Mouse (Mus musculus): ENCODE results near the gene Dysf. TPM values are rescaled to one million over a fixed set of nuclear protein-coding genes. Genes with fewer than 3 reads are reported as not detected.

The Dysf gene
- total RNA-seq, 2 experiments from 2014 or later, result 77.3 to 80.9 TPM

DNA sequence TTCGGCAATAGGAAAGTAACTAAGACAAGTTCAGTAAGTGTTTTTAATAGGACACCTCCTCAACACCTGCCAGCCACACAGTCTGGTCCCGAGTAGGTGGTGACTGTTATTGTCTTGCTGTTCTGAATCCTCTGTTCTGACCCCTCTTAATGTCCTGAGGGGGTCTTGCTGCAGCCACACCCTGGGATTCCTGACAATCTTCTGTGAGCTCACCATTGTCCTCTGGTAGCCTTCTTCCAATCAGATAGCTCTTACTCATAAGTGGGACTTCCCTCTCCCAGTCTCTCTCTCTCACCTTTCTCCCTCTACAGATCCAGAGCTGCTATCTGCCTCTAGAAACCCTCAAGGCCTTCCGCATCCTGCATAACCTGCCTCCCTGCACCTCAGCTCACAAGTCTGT lies 36.3 kb downstream of the Dysf start:
- no peak for DNase-seq
- intact Hi-C loops (cut with DNase I), result no loop called here

DNA sequence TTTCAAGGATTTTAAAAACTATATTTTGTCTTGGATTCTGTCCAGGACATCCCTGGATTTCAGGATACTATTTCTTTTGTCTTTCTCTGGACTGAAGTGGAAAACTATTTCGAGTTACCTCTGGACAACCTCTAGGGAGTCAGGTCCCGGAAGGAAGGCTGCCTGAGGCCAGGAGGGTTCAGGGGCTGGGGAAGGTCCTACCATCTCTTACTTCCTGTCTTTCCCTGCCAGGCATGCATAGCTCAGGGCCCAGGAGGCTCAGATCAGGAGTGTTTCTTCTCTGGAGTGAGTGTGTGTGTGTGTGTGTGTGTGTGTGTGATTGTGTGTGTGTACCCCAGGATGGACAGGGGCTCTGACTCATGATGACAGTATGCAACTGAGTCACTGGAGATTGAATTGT lies 40.5 kb downstream of the Dysf start:
- intact Hi-C loops (cut with DNase I), result no loop called here
- no peak for DNase-seq

DNA sequence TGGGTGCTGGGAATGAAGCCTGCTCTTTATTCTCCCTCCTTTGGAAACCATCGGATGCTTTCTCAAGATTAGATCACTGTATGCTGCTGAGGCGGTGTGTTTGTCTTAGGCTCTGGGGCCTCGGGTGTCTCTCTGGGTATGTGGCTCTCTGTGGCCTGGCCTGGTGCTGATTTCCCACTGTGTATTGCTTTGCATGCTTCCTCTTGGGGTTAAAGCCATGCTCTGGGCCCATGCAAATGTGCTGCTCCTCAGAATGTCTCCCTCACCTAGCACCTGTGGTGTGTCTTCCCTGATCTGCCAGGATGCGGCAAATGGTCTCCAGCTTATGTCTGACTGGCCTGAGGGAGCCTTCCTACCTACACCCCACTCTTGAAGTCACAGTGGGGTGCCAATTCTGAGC lies 41.8 kb downstream of the Dysf start:
- intact Hi-C loops (cut with DNase I), result no loop called here
- DNase-seq, result no peak

DNA sequence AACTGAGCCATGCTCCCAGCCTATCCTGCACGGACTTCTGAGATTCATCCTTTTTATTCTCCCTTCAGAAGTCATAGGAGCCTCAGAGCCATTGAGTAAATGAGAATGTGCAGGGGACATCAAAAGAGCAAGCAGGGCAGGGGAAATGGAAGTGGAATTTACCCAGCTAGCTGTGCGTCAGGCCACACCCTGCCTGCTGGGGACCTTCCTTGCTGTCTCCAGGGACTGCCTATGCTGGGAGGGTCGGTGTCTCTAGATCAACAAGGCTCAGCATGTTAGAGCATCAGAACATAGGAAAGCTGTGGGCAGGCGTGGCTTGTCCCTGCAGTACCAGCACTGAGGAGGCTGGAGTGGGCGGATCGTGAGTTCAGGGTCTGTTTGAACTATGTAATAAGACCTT lies 42.6 kb downstream of the Dysf start:
- no peak for DNase-seq
- intact Hi-C loops (cut with DNase I), result no loop called here

DNA sequence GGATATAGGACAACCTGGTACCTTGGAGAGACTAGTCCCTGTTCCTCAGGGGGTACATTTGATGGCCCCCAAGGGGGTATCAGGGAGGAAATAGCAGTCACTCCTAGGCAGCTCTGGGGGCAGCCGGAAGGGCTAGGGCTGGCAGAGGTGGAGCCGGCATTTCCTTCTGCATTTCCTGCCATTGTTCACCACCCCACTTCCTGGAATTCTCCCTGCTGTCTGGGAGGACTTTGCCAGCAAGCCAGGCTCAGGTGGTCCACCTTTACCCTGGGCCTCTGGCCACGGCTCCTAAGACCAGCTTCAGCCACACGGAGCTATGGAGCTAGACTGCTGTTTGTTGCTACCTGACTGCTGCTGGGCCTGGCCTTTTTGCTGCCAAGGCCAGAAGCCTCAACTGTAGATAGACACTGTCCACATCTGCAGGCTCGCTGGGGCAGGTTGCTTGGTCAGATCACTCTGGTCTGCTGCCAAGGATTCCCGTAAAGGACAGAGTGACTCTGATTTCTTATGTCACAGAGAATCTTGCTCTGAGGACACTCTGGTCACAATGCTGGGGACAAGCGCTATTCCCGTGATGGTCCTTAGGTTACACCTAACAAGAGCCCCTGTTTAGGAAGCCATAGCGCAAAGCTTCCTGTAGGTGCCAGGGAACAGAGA lies 45.6 kb downstream of the Dysf start:
- DNase-seq, result no peak
- intact Hi-C loops (cut with DNase I), result no loop called here

DNA sequence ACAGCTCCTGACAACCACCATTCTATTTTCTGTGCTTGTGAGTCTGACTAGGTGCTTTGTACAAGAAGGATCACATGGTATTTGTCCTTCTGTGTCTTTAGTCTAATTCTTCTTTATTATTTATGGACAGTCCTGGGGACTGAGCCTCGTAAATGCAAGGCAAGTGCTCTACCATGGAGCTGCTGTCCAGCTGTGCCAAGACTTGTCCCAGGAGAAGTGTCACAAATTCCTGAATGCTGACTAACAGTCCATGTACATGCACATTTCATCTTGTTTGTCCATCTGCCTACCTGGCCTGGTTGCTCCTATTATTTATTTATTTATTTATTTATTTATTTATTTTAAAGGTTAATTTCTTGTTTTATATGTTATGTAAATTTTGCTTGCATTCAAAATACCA lies 47.2 kb downstream of the Dysf start:
- intact Hi-C loops (cut with DNase I), result no loop called here
- no peak for DNase-seq

DNA sequence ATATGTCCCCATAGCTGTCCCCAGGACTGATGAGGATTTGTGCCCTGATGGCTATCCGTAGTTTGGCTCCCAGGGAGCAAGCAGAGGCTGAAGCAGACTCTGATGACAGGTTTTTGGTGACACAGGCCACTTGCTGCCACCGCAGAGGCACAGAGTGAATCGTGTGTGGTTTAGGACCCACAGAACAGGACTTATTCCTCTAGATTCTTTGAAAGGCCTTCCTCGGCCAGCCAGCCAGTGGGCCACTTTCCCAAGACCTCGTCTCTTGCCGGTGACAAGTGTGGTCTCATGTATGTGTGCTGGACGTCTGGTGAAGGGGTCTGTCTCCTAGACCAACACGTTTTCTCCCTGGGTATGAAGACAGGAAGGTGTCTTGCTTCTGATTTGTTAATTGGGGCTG lies 48.8 kb downstream of the Dysf start:
- no peak for DNase-seq
- intact Hi-C loops (cut with DNase I), result no loop called here

DNA sequence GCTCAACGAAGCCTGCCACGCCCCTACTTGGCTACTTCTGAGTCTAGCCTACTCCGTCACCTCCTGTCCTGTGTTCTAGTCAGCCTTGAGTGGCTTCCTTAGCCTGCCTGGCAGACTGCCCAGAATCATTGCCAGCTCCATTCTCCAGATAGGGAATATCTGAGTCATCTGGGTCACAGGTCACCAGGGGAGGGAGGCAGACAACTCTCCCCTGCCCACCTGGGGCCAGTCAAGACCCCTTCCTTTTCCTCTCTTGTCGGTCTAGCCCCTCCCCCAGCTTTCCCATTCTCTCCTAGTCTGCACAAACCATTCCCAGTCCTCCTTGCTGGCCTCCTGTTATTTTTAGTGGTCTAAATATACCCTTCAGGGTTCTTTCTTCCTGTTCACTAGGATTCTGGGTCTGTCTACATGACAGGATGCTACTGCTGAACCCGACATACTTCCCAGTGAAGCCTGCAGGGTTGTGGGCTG lies 50.3 kb downstream of the Dysf start:
- intact Hi-C loops (cut with DNase I), result no loop called here
- DNase-seq, result peak; percentile 38 to 57

DNA sequence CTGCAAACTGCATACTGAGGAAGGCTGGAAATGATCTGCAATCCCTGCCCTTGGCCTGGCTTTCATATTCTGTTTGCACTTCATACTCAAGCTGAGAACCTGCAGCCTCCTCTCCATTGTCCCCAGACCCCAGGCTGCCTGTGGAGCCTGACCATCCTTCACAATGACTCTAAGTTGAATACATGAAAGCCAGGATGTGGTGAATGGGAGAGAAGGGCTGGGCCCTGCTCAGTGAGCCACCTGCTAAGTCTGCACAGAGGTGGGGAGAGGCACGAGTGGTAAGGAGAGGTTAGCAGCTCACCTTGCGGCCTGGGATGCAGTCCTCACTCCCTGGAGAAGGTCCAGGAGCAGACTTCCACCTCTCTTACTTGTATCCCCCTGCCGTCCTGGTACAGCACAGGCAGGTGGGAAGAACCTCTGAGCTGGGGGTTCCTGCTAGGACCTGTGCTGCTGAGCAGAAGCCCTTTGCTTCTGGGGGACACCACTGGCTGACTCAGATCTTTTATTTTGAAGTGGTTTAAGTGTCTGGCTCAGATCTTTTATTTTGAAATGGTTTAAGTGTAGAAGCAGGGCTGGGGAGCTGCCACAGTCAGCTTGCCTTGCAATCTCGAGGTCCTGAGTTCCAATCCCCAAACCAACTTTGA lies 51.5 kb downstream of the Dysf start:
- DNase-seq, result no peak
- intact Hi-C loops (cut with DNase I), result loop anchor here (1.0 to 2.0 kb wide), 2 partner anchors 45 to 179 kb away; no protein-coding TSS in a partner anchor

DNA sequence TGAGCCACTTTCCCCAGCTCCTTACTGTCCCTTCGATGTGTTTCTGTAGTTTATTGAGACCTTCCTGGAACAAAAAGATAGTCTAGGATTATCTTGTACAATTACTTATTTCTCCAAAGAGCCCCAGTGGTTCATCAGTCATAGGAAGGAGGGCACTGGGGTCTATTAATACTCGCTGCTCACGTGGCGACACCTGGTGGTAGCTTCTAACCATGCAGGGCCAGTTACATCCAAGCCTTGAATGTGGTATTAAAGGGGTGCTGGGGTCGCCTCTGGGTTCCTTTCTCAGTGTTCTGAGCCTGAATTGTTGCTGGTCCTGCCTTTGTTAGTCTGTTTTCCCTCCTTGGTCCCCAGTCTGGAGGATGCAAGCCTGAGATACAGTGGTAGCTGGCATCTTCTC lies 52.9 kb downstream of the Dysf start:
- intact Hi-C loops (cut with DNase I), result loop anchor here (2.0 kb wide), 1 partner anchor 181 kb away; no protein-coding TSS in a partner anchor

DNA sequence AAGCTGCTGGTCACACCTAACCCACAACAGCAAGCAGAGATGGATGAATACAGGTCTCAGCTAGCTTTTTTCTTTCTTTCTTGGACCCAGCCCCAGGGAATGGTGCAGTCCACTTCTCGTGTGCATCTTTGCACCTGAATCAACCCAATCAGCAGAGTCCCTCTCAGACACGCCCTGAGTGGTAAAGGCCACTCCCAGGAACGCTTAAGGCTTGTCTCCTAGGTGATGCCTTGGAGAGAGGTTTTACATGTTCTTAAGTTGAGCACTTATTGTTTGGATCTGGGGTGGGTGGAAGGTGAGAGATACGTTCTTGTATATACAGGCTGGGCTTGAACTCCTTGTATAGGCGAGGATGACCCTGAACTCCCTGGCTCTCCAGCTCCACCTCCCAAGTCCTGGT lies 54.2 kb downstream of the Dysf start:
- intact Hi-C loops (cut with DNase I), result no loop called here
- DNase-seq, result no peak

More for the DNA sequence above, 52.9 kb downstream of the Dysf start:
- DNase-seq, result peak; percentile 30 to 49

DNA sequence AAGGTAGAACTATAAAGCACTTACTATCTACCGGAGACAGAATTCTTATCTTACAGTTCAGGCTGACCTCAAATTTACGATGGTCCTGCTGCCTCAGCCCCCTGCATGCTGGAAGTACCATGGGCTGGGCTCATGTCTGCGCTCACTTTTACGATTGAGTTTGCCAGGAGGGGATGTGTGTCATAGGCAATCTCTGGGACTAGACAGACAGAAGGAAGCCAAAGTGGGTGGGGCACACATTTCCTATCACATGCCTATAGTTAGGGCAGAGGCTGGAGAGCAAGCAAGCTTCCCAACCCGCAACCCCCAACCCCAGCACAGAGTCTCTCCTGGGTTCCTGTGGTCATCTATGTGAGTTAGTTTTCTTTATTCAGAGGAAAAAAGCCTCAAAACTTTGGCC lies 59.8 kb downstream of the Dysf start:
- intact Hi-C loops (cut with DNase I), result no loop called here
- no peak for DNase-seq

DNA sequence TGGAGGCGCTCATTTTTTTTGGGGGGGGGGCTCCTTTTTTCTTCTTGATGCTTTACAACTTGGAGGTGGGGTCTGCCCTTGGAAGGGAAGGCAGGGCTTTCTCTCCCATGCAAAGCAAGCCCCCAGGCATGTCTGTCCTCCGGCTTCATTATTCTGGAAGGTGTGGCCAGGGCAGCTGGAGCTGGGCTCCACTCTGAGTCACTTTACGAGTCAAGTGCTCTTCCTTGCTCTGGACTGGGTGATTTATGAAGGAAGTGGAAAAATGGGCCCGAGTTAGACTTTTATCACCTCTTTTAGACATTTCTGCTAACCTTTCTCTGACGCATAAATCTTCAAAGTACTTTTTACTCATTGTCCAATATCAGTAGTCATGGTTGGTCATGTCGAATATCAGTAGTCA lies 61.9 kb downstream of the Dysf start:
- intact Hi-C loops (cut with DNase I), result no loop called here
- no peak for DNase-seq

DNA sequence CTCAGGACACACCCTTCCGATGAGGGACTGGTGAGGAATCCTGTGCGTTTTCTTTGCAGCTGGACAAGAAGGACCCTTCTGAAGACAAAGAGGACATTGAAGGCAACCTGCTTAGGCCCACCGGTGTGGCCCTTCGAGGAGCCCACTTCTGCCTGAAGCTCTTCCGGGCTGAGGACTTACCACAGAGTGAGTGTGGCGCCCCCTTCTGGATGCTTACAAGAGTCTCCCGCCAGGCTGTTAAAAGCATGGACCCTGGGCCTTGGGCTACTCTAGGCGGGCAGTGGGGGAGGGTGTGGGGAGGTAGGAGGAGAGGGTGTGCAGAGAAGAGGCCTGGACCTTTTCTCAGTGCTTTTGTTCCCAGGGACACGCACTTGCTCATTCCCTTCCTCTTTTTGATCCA lies 64.2 kb downstream of the Dysf start:
- intact Hi-C loops (cut with DNase I), result no loop called here
- no peak for DNase-seq

DNA sequence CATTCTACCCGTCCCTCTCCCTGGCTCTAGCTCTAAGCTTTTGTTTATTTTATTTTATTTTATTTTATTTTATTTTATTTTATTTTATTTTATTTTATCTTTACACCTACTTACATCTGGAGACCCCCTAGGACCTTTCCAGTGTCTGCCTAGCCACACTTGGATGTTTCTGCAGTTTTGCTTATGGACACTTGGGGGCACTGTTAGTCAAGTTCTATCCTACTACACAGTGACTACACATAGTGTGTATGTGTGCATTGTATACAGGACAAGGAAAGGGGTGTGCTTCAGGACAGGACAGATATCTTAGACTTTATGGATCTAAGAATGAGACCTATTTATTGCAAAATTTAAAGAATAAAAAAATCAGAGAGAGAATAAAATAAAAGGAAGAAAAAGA lies 69.8 kb downstream of the Dysf start:
- DNase-seq, result no peak
- intact Hi-C loops (cut with DNase I), result no loop called here

DNA sequence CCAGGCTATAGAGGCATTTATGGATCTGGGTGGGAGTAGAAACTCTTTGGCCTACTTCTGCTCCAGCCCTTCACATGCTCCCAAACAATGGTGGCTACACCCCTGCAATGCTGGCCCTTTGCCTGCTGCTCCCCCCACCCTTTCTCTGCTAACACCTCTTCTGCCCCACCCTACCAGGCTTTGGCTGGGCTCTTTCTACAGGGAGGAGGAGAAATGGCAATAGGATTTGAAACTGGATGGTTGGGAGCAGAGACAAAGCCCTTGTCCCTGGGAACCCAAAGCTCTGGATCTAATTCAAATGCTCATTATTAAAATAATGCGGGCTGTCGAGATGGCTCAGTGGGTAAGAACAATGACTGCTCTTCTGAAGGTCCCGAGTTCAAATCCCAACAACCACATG lies 72.2 kb downstream of the Dysf start:
- no peak for DNase-seq
- intact Hi-C loops (cut with DNase I), result no loop called here

DNA sequence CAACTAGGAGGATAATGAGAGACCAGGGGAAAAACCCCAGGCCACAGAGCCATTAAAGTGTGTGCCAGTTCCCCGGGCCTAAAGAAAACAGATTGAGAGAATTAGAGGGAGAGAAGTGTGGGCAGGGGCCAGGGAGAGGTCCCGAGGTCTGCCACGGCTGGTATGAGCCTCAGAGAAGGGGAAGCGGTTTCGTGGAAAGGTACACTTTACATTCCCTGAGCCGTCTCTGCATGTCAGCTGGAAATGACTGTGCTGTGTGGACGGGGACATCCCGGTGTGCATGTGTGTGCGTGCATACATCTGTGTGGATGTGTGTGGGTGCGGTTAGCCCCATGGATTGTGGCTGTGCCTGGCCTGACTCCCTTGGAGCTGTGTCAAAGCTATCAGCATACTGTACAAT lies 76.4 kb downstream of the Dysf start:
- intact Hi-C loops (cut with DNase I), result no loop called here
- DNase-seq, result no peak

DNA sequence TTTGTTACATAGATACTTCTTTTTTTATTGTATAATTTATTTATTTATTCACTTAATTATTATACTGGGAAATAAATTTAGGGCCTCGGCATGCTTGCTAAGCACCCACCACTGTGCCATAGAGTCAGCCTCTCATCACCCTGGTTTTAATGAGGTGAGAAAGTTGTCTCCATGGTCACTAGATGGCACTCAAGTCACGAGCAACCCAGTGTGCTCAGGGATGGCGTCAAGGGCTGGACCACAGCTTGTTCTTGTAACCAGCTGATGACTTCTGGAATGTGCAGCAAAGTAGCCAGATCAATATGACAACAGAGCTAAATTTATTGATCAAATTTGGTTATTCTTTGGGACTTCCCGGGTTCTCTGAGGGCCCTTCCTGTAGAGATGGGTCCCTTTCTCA lies 85.1 kb downstream of the Dysf start:
- intact Hi-C loops (cut with DNase I), result loop anchor here (5.0 kb wide), 1 partner anchor 314 kb away; no protein-coding TSS in a partner anchor
- no peak for DNase-seq

DNA sequence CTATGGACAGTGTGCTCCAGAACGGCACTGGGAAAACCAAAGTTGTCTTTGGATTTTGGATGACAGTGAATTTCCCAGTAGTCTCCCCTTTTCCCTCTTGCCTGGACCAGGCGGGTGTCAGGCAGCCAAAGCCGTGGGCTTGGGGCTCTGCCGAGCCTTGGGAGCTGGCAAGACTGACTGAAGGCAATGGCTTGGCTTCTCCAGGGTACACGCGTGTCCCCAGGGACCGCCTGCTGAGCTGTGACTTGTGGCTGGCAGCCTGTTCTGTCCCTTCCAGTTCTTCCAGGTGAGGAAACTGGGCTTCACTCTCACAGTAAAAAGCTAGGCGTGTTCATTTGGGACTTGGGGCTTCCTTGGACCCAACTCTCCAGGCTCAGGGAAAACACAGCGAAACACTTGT lies 86.1 kb downstream of the Dysf start:
- intact Hi-C loops (cut with DNase I), result loop anchor here (2.0 to 5.0 kb wide), 2 partner anchors 313 to 496 kb away; no protein-coding TSS in a partner anchor
- DNase-seq, result no peak

DNA sequence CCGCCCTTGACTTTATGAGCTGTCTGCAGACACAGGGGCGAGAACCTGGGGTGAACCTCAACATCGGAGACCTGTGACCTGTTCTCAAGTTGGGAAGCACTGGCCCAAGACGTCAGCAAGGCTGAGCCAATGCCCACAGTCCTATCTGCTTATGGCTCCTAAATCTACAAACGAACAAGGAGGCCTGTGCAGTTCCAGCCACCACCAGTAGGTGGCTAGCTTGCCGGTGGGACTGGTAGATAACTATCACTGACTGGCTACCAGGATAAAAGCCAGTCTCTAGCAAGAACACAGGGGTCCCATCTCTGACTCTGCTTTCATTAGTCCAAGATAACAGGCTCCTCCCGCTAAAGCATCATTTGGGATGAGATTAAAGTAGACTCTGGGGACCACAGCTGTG lies 86.6 kb downstream of the Dysf start:
- intact Hi-C loops (cut with DNase I), result loop anchor here (2.0 to 5.0 kb wide), 6 partner anchors 107 to 496 kb away; no protein-coding TSS in a partner anchor
- DNase-seq, result peak; percentile 73 to 74

DNA sequence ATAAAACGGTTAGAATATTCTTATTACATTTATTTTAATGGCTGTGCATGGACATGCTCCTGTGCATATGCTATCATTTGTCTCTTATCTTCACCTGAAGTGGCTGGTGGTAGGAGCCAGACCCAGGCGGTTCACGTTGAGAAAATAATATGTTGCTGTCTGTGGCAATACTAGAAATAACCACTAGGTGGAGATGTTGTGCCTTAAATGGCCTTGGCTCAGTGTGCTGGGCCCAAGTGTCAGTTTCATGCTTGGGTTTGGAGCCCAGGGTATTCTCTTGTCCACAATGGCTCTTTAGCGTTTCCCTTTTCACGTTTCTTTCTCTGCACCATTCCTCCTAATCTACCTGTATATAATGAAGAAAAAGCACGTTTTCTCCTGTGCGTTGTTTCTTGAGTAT lies 87.5 kb downstream of the Dysf start:
- DNase-seq, result no peak
- intact Hi-C loops (cut with DNase I), result loop anchor here (2.0 to 5.0 kb wide), 5 partner anchors 106 to 495 kb away; no protein-coding TSS in a partner anchor

DNA sequence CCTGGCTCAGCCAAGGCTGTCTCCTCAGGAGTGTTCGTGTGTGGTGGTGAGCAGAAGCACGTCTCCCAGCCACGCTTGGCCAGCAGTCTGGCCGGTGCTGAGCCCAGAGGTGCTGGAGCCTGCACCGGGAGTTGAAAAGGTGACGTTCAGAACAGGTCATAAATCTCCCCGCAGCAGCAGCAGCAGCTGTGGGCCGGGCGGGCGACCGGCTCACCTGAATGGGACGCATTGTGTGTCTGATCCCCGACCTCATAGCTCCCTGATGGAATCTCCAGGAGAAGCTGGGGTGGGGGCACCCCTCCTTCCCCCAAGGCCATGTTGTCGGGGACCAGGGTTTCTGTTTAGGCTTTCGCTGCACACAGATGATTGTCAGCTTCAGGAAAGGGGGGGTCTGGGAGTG lies 93.6 kb downstream of the Dysf start:
- intact Hi-C loops (cut with DNase I), result loop anchor here (5.0 kb wide), 1 partner anchor 90 kb away; no protein-coding TSS in a partner anchor
- no peak for DNase-seq
